ENCODE assay signal across 26 mouse cellular contexts in the genomic region with DNA sequence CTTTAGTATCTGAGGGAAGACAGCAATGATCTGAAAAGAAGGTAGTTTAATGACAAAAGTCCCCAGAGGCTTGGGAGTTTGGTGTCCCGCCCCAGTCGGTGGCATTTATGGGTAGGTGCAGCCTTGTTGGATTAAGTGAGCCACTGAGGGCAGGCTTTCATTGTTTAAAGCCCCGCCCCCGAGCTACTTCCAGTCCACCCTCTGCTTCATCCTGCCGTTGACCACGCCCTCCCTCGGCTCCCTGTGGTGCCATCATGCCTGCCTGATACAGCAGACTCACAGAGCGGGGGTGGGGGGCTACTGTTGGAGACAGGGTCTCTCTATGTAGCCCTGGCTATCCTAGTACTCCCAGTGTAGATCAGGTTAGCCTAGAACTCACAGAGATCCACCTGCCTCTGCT. TPM values are rescaled to one million over a fixed set of nuclear protein-coding genes. Genes with fewer than 3 reads are reported as not detected.
DNase-seq lines count a peak whose midpoint lies in the region; ATAC-seq and TF ChIP-seq lines count a peak whose summit lies in the region.
"Had no signal": no experiment of that assay in that cellular context is flagged by ENCODE, and none has a peak within 500 bp of the region (broad histone marks: within the 10 kb centered on the region; RNA-seq: fewer than 3 reads in every experiment).

No protein-coding gene starts in this region.

- no peak overlapping the region for H3K4me3 ChIP-seq in liver, postnatal 0 days (ENCODE audit: low read depth, low read length)
- peak overlapping the region; percentile 56 to 71 for H3K4me3 ChIP-seq in ES-E14 (ENCODE audit: insufficient read depth in 1 of 2, low read depth in 1 of 2, low read length in 2 of 2, poor library complexity in 1 of 2, severe bottlenecking in 1 of 2)
- H3K4me3 ChIP-seq in stomach, postnatal 0 days (ENCODE audit: low read depth, low read length) = no peak overlapping the region
- H3K4me3 ChIP-seq: embryonic facial prominence, embryonic 15.5 days; gastrocnemius, adult 2 months; left cerebral cortex, adult 2 months; limb, embryonic 10.5 days; liver, embryonic 15.5 days; myocyte had no signal

- H3K4me2 ChIP-seq in liver, postnatal 0 days (ENCODE audit: low read depth, low read length) = no peak overlapping the region
- no peak overlapping the region for H3K4me2 ChIP-seq in stomach, postnatal 0 days (replicated peaks; ENCODE audit: low read depth)
- H3K4me2 ChIP-seq: embryonic facial prominence, embryonic 15.5 days; heart, embryonic 11.5 days; liver, embryonic 15.5 days had no signal

- DNase-seq in liver (peak; percentile 39), ES-E14 (ENCODE audit: low read depth, low spot score) (peak; percentile 96)
- no peak for DNase-seq in liver, postnatal 0 days
- peak; percentile 50 for DNase-seq in large intestine, adult 2 months (ENCODE audit: low read depth, low spot score)
- peak; percentile 64 for DNase-seq in stomach, postnatal 0 days (ENCODE audit: low spot score)
- DNase-seq in Muller cell, postnatal 12 days (ENCODE audit: inconsistent ontology term) = no peak
- no peak for DNase-seq in ovary, postnatal 14 days (ENCODE audit: low spot score)
- DNase-seq: adrenal gland, adult 8-10 months; cerebellum, adult 9-11 months; gastrocnemius, adult 2 months; heart, postnatal 10 days; kidney, adult 9 months; midbrain, embryonic 14.5 days; right cerebral cortex, postnatal 4 days; thymus, postnatal 36 days had no signal

- peaks cover 28% of the 10 kb centered on the region for H3K36me3 ChIP-seq in liver, postnatal 0 days (replicated peaks; ENCODE audit: insufficient read depth, low read length)
- peaks cover 14% of the 10 kb centered on the region for H3K36me3 ChIP-seq in ES-E14 (ENCODE audit: control insufficient read depth, insufficient read depth, low read length, poor library complexity, severe bottlenecking)
- H3K36me3 ChIP-seq in stomach, postnatal 0 days (ENCODE audit: control insufficient read depth, insufficient read depth, low read length) = peaks cover 4% of the 10 kb centered on the region

- H3K9ac ChIP-seq in liver, postnatal 0 days (replicated peaks) = no peak overlapping the region
- peak overlapping the region; percentile 55; the same call in 1 of the 2 replicates for H3K9ac ChIP-seq in ES-E14 (ENCODE audit: insufficient read depth, low read depth, low read length, poor library complexity, severe bottlenecking)
- H3K9ac ChIP-seq in stomach, postnatal 0 days (ENCODE audit: low read length) = no peak overlapping the region
- H3K9ac ChIP-seq: embryonic facial prominence, embryonic 15.5 days; liver, embryonic 15.5 days had no signal

- TF ChIP-seq CTCF in liver, postnatal 0 days (IDR thresholded peaks at IDR 0.05; ENCODE audit: low read depth) = no peak
- TF ChIP-seq CTCF in stomach, postnatal 0 days (IDR thresholded peaks at IDR 0.05; ENCODE audit: low read depth) = no peak

- in situ Hi-C loops in ES-E14 (cut with MboI; ENCODE audit: low sequenced_read_pairs in 2 of 2, unreplicated experiment in 2 of 2) = loop anchor here in 1 of 2 experiments (25.0 kb wide), 1 partner anchor 1231 kb away; a partner anchor contains a TSS

- H3K27me3 ChIP-seq in liver, postnatal 0 days (ENCODE audit: insufficient read depth, low read length) = no peaks in the 10 kb centered on the region
- H3K27me3 ChIP-seq in stomach, postnatal 0 days (ENCODE audit: control insufficient read depth, insufficient read depth, low read length) = no peaks in the 10 kb centered on the region
- H3K27me3 ChIP-seq: CH12.LX; embryonic facial prominence, embryonic 15.5 days; liver, embryonic 15.5 days had no signal

- no peak for TF ChIP-seq EP300 in liver, postnatal 0 days (IDR thresholded peaks at IDR 0.05; ENCODE audit: low read depth)
- TF ChIP-seq EP300 in stomach, postnatal 0 days (optimal IDR thresholded peaks at IDR 0.05) = no peak

- no peak for ATAC-seq in liver, postnatal 0 days
- ATAC-seq in stomach, postnatal 0 days (ENCODE audit: low FRiP score, low TSS enrichment) = peak; percentile 60; the same call in 1 of the 2 replicates
- ATAC-seq: lung, postnatal 0 days had no signal

- WGBS in liver, postnatal 0 days (ENCODE audit: insufficient replicate concordance) = 70% methylated on average over 8 of the region's 8 CpGs
- WGBS in large intestine, adult 2 months = 41% methylated on average over 8 of the region's 8 CpGs
- 59% methylated on average over 8 of the region's 8 CpGs for WGBS in stomach, postnatal 0 days

- no peaks in the 10 kb centered on the region for H3K9me3 ChIP-seq in liver, postnatal 0 days (ENCODE audit: low read length)
- no peaks in the 10 kb centered on the region for H3K9me3 ChIP-seq in ES-E14 (ENCODE audit: control insufficient read depth, insufficient read depth, low read depth, low read length)
- no peaks in the 10 kb centered on the region for H3K9me3 ChIP-seq in stomach, postnatal 0 days (ENCODE audit: control insufficient read depth, low read length)
- H3K9me3 ChIP-seq: embryonic facial prominence, embryonic 15.5 days; limb, embryonic 10.5 days; liver, embryonic 15.5 days had no signal

- H3K4me1 ChIP-seq in liver, postnatal 0 days (ENCODE audit: insufficient read depth) = peaks cover 14% of the 10 kb centered on the region
- peaks cover 5 to 6% of the 10 kb centered on the region in 2 experiments; a peak in 2 of 4 replicates for H3K4me1 ChIP-seq in ES-E14 (ENCODE audit: control insufficient read depth in 2 of 2, insufficient read depth in 2 of 2, low read length in 2 of 2, poor library complexity in 1 of 2)
- H3K4me1 ChIP-seq in stomach, postnatal 0 days (replicated peaks; ENCODE audit: control insufficient read depth, insufficient read depth) = no peaks in the 10 kb centered on the region; the same call in 1 of the 2 replicates
- H3K4me1 ChIP-seq: embryonic facial prominence, embryonic 15.5 days; limb, embryonic 10.5 days had no signal

- H3K27ac ChIP-seq in liver, postnatal 0 days (ENCODE audit: low read depth) = no peak overlapping the region
- peak overlapping the region; percentile 73; the same call in 1 of the 2 replicates for H3K27ac ChIP-seq in ES-E14 (ENCODE audit: insufficient read depth, low read depth, low read length, poor library complexity, severe bottlenecking)
- H3K27ac ChIP-seq in stomach, postnatal 0 days (replicated peaks) = no peak overlapping the region
- H3K27ac ChIP-seq: embryonic facial prominence, embryonic 15.5 days; gastrocnemius, adult 2 months; left cerebral cortex, adult 2 months; limb, embryonic 10.5 days; liver, embryonic 15.5 days had no signal

TF ChIP-seq in ES-E14, 5 proteins besides CTCF, POLR2A, EP300 and RAD21:
- TF ChIP-seq CHD2 (IDR thresholded peaks at IDR 0.05; ENCODE audit: low read depth, low read length) (no peak), MAFK (IDR thresholded peaks at IDR 0.05; ENCODE audit: insufficient read depth, low read depth, low read length) (no peak), HCFC1 (IDR thresholded peaks at IDR 0.05; ENCODE audit: borderline replicate concordance, insufficient read depth, low read length) (no peak), ZC3H11A (IDR thresholded peaks at IDR 0.05; ENCODE audit: borderline replicate concordance, low read depth, low read length) (no peak), ZNF384 (IDR thresholded peaks at IDR 0.05; ENCODE audit: low read depth, low read length) (no peak)

RNA-seq across cellular contexts. Expression of a gene that starts 9.4 kb away (rescaled TPM):
- 15.0 and 15.4 TPM in 2 replicates for polyA plus RNA-seq in liver, postnatal 0 days (2015; fragmentation: Nextera tagmentation; extraction: Ambion mirVana)
- total RNA-seq in ES-E14 (2012; rRNA removed) = 25.4 and 27.3 TPM in 2 replicates
- polyA plus RNA-seq in large intestine, adult 2 months (2012; rRNA removed) = 21.1 and 32.6 TPM in 2 replicates
- polyA plus RNA-seq in stomach, postnatal 0 days (2015; fragmentation: Nextera tagmentation; extraction: Ambion mirVana) = 17.3 and 17.4 TPM in 2 replicates

RNA-seq across cellular contexts. Expression of a gene that starts 9.5 kb away (rescaled TPM):
- polyA plus RNA-seq in liver, postnatal 0 days (2015; fragmentation: Nextera tagmentation; extraction: Ambion mirVana) = 7.4 and 7.7 TPM in 2 replicates
- total RNA-seq in ES-E14 (2012; rRNA removed) = 33.6 and 35.9 TPM in 2 replicates
- polyA plus RNA-seq in large intestine, adult 2 months (2012; rRNA removed) = 13.1 and 13.4 TPM in 2 replicates
- 14.5 and 15.2 TPM in 2 replicates for polyA plus RNA-seq in stomach, postnatal 0 days (2015; fragmentation: Nextera tagmentation; extraction: Ambion mirVana)

RNA-seq across cellular contexts. Expression of a gene that starts 18.1 kb away (rescaled TPM):
- 4.2 and 4.9 TPM in 2 replicates for polyA plus RNA-seq in liver, postnatal 0 days (2015; fragmentation: Nextera tagmentation; extraction: Ambion mirVana)
- total RNA-seq in ES-E14 (2012; rRNA removed) = 1.6 and 2.3 TPM in 2 replicates
- 5.3 and 7.6 TPM in 2 replicates for polyA plus RNA-seq in large intestine, adult 2 months (2012; rRNA removed)
- 3.7 and 4.9 TPM in 2 replicates for polyA plus RNA-seq in stomach, postnatal 0 days (2015; fragmentation: Nextera tagmentation; extraction: Ambion mirVana)

RNA-seq across cellular contexts. Expression of a gene that starts 35.1 kb away (rescaled TPM):
- polyA plus RNA-seq in liver, postnatal 0 days (2015; fragmentation: Nextera tagmentation; extraction: Ambion mirVana) = 0.06 and 0.75 TPM in 2 replicates
- total RNA-seq in ES-E14 (2012; rRNA removed) = 1.3 and 1.5 TPM in 2 replicates
- 0.01 and 0.07 TPM in 2 replicates for polyA plus RNA-seq in large intestine, adult 2 months (2012; rRNA removed)
- polyA plus RNA-seq in stomach, postnatal 0 days (2015; fragmentation: Nextera tagmentation; extraction: Ambion mirVana) = 0.91 and 1.5 TPM in 2 replicates
- total RNA-seq: megakaryocyte progenitor cell, adult 5-6 weeks; neutrophil, adult 5-6 weeks had no signal
- polyA plus RNA-seq: gonadal fat pad, adult 2 months had no signal

Comparison
In these comparisons a context has a peak if more than half of its experiments do, and no peak if none do; other contexts are left out.
1. DNase-seq: peak in liver (single experiment), ES-E14 (single experiment), large intestine, adult 2 months (single experiment) and stomach, postnatal 0 days (single experiment); none in liver, postnatal 0 days (single experiment), Muller cell, postnatal 12 days (single experiment) and ovary, postnatal 14 days (single experiment).
2. H3K4me3 ChIP-seq: peak in ES-E14 (2 of 2); none in liver, postnatal 0 days (single experiment) and stomach, postnatal 0 days (single experiment).